Mouse (Mus musculus): ENCODE measurements around the gene Dars. TPM values are rescaled to one million over a fixed set of nuclear protein-coding genes. Genes with fewer than 3 reads are reported as not detected.

Gene Dars
- polyA plus RNA-seq, 1 experiment from 2014 or later: 109 TPM

- no peak overlapping the region for H3K9ac ChIP-seq (ENCODE audit: low read length)
- no peak overlapping the region for H3K4me2 ChIP-seq (ENCODE audit: low read length)
- no peak overlapping the region for H3K27ac ChIP-seq (ENCODE audit: low read depth)
- ATAC-seq (replicated peaks; ENCODE audit: low FRiP score, low TSS enrichment, low read depth): no peak
- 0 out of 2 replicates have a peak, but pooled peaks cover 3% of the 10 kb centered on the region for H3K4me1 ChIP-seq (replicated peaks; ENCODE audit: control insufficient read depth, insufficient read depth, low read length)
- no peaks in the 10 kb centered on the region for H3K27me3 ChIP-seq (replicated peaks; ENCODE audit: control insufficient read depth, insufficient read depth, low read length)
- whole genome bisulfite sequencing: 89% methylated on average over 5 of the region's 5 CpGs
- DNase-seq (ENCODE audit: low spot score): no peak
- no peak overlapping the region for H3K4me3 ChIP-seq (ENCODE audit: low read depth, low read length)
- no peaks in the 10 kb centered on the region for H3K9me3 ChIP-seq (ENCODE audit: control insufficient read depth, low read length)
- no peaks in the 10 kb centered on the region for H3K36me3 ChIP-seq (ENCODE audit: control insufficient read depth, insufficient read depth, low read length)
Observed at GRCm38 (mm10) chr1:128438526-128438925, 21.4 kb upstream of the Dars start.

- no peaks in the 10 kb centered on the region for H3K27me3 ChIP-seq (replicated peaks; ENCODE audit: control insufficient read depth, insufficient read depth, low read length)
- WGBS: 21% methylated on average over 1 of the region's 1 CpGs
- ATAC-seq (replicated peaks; ENCODE audit: low FRiP score, low TSS enrichment, low read depth): no peak
- H3K27ac ChIP-seq (ENCODE audit: low read depth): no peak overlapping the region
- no peak for DNase-seq (ENCODE audit: low spot score)
- H3K4me3 ChIP-seq (ENCODE audit: low read depth, low read length): no peak overlapping the region
- no peaks in the 10 kb centered on the region for H3K9me3 ChIP-seq (ENCODE audit: control insufficient read depth, low read length)
- H3K4me2 ChIP-seq (ENCODE audit: low read length): no peak overlapping the region
- no peak overlapping the region for H3K9ac ChIP-seq (ENCODE audit: low read length)
- H3K36me3 ChIP-seq (ENCODE audit: control insufficient read depth, insufficient read depth, low read length): no peaks in the 10 kb centered on the region
- H3K4me1 ChIP-seq (replicated peaks; ENCODE audit: control insufficient read depth, insufficient read depth, low read length): 0 out of 2 replicates have a peak, but pooled peaks cover 3% of the 10 kb centered on the region
Observed at GRCm38 (mm10) chr1:128437276-128437675, 20.1 kb upstream of the Dars start.

DNA sequence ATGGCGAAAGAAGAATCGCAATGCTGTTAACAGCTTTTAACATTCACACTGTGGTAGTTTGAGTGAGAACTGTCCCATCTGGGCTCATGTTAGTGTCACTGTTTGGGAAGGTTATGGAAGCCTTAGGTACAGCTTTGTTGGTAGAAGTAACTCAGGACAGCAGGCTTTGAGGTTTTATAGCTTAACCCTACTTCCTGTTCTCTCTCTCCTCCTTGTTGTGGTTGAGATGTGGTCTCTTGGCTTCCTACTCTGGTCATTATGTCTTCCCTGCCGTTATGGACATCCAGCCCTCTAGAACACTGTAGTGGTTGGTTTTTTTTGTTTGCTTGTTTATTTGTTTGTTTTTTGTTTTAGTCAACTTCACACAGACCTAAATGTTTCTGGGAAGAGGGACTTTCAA lies 18.8 kb upstream of the Dars start:
- DNase-seq (ENCODE audit: low spot score): no peak
- H3K9me3 ChIP-seq (ENCODE audit: control insufficient read depth, low read length): no peaks in the 10 kb centered on the region
- H3K4me2 ChIP-seq (ENCODE audit: low read length): no peak overlapping the region
- H3K27me3 ChIP-seq (replicated peaks; ENCODE audit: control insufficient read depth, insufficient read depth, low read length): no peaks in the 10 kb centered on the region
- no peak for ATAC-seq (replicated peaks; ENCODE audit: low FRiP score, low TSS enrichment, low read depth)
- no peak overlapping the region for H3K4me3 ChIP-seq (ENCODE audit: low read depth, low read length)
- WGBS: 88% methylated on average over 3 of the region's 3 CpGs
- H3K27ac ChIP-seq (ENCODE audit: low read depth): no peak overlapping the region
- H3K9ac ChIP-seq (ENCODE audit: low read length): no peak overlapping the region
- 0 out of 2 replicates have a peak, but pooled peaks cover 3% of the 10 kb centered on the region for H3K4me1 ChIP-seq (replicated peaks; ENCODE audit: control insufficient read depth, insufficient read depth, low read length)
- no peaks in the 10 kb centered on the region for H3K36me3 ChIP-seq (ENCODE audit: control insufficient read depth, insufficient read depth, low read length)

DNA sequence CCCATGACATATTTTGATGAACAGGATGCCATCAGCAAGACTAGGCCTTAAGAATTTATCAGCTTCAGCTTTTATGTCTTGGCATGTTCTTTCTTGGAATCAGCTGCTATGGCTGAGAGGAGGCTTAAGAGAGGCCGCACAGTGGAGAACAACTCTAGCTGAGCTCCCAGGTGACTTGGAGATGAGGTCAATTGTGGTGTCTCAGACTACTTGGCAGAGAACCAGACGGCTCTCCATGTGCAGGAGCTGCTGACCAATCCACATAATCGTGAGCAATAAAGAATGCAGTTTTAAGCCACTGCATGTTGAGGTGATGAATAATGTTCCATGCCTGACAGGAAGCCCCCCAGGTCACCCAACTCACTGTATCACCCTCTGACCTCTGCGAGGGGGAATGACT lies 18.4 kb upstream of the Dars start:
- no peak for DNase-seq (ENCODE audit: low spot score)
- H3K27me3 ChIP-seq (replicated peaks; ENCODE audit: control insufficient read depth, insufficient read depth, low read length): no peaks in the 10 kb centered on the region
- no peaks in the 10 kb centered on the region for H3K9me3 ChIP-seq (ENCODE audit: control insufficient read depth, low read length)
- WGBS: 64% methylated on average over 4 of the region's 4 CpGs
- H3K36me3 ChIP-seq (ENCODE audit: control insufficient read depth, insufficient read depth, low read length): no peaks in the 10 kb centered on the region
- ATAC-seq (replicated peaks; ENCODE audit: low FRiP score, low TSS enrichment, low read depth): no peak
- no peak overlapping the region for H3K4me3 ChIP-seq (ENCODE audit: low read depth, low read length)
- H3K4me2 ChIP-seq (ENCODE audit: low read length): no peak overlapping the region
- H3K4me1 ChIP-seq (replicated peaks; ENCODE audit: control insufficient read depth, insufficient read depth, low read length): 0 out of 2 replicates have a peak, but pooled peaks cover 3% of the 10 kb centered on the region
- H3K27ac ChIP-seq (ENCODE audit: low read depth): no peak overlapping the region
- no peak overlapping the region for H3K9ac ChIP-seq (ENCODE audit: low read length)

DNA sequence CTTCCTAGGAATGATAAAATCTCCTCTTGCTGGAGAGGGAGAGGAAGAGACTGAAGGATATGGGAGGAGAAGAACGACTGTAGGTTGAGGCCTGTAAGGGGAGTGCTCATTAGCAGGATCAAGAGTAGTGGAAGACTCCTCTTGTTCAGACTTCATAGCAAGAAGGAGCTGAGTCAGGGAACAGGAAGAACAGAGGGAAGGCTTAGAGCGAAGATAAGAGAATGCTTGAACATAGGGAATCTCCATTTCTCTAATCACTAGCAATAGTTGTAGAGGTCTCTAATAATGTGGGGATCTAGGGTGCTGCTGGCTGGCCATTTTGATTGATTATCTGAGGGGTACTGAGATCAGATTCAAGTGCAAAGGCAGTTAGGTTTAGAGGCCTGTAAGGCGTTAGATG lies 7.8 kb upstream of the Dars start:
- Histone ChIP-seq H3K4me2 (ENCODE audit: low read length) (no peak overlapping the region), H3K36me3 (ENCODE audit: control insufficient read depth, insufficient read depth, low read length) (no peaks in the 10 kb centered on the region), H3K9me3 (ENCODE audit: control insufficient read depth, low read length) (no peaks in the 10 kb centered on the region), H3K4me1 (replicated peaks; ENCODE audit: control insufficient read depth, insufficient read depth, low read length) (no peaks in the 10 kb centered on the region), H3K9ac (ENCODE audit: low read length) (no peak overlapping the region), H3K27ac (ENCODE audit: low read depth) (no peak overlapping the region), H3K27me3 (replicated peaks; ENCODE audit: control insufficient read depth, insufficient read depth, low read length) (no peaks in the 10 kb centered on the region), H3K4me3 (ENCODE audit: low read depth, low read length) (no peak overlapping the region)
- ATAC-seq (replicated peaks; ENCODE audit: low FRiP score, low TSS enrichment, low read depth) (no peak), DNase-seq (ENCODE audit: low spot score) (no peak)
- WGBS: 80% methylated on average over 3 of the region's 3 CpGs

- H3K4me1 ChIP-seq (replicated peaks; ENCODE audit: control insufficient read depth, insufficient read depth, low read length): no peaks in the 10 kb centered on the region
- H3K4me3 ChIP-seq (ENCODE audit: low read depth, low read length): peak overlapping the region; percentile 91
- peak overlapping the region; percentile 84 for H3K4me2 ChIP-seq (ENCODE audit: low read length)
- H3K9ac ChIP-seq (ENCODE audit: low read length): no peak overlapping the region
- ATAC-seq (replicated peaks; ENCODE audit: low FRiP score, low TSS enrichment, low read depth) (peak; percentile 5; the same call in 1 of the 2 replicates), DNase-seq (ENCODE audit: low spot score) (no peak)
- WGBS: 48% methylated on average over 5 of the region's 5 CpGs
- H3K9me3 ChIP-seq (ENCODE audit: control insufficient read depth, low read length): no peaks in the 10 kb centered on the region
- no peaks in the 10 kb centered on the region for H3K27me3 ChIP-seq (replicated peaks; ENCODE audit: control insufficient read depth, insufficient read depth, low read length)
- peak overlapping the region; percentile 93; the same call in 1 of the 2 replicates for H3K27ac ChIP-seq (ENCODE audit: low read depth)
- peaks cover 19% of the 10 kb centered on the region; the same call in 1 of the 2 replicates for H3K36me3 ChIP-seq (ENCODE audit: control insufficient read depth, insufficient read depth, low read length)
Observed at GRCm38 (mm10) chr1:128417533-128417888, 343 bp upstream of the Dars start.

DNA sequence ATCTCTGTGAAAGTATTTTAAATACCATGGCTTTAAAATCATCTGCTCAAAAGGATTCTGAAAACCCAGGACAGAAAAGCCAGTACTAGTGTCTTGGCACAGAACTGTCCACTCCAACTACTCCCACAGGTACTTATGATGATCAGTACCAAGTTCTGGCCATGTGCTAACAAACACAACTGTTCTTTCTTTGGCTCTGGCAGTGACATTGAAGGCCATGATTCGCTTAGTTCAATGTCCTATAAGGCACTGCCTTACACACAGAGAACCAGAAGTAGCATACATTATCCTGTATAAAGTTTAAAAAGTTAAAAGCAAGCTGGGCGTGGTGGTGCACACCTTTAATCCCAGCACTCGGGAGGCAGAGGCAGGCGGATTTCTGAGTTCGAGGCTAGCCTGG lies 6.0 kb downstream of the Dars start:
- H3K4me3 ChIP-seq (ENCODE audit: low read depth, low read length): no peak overlapping the region
- H3K4me1 ChIP-seq (replicated peaks; ENCODE audit: control insufficient read depth, insufficient read depth, low read length): no peaks in the 10 kb centered on the region
- no peak overlapping the region for H3K9ac ChIP-seq (ENCODE audit: low read length)
- no peaks in the 10 kb centered on the region for H3K27me3 ChIP-seq (replicated peaks; ENCODE audit: control insufficient read depth, insufficient read depth, low read length)
- ATAC-seq (replicated peaks; ENCODE audit: low FRiP score, low TSS enrichment, low read depth) (no peak), DNase-seq (ENCODE audit: low spot score) (no peak)
- H3K27ac ChIP-seq (ENCODE audit: low read depth): no peak overlapping the region
- H3K4me2 ChIP-seq (ENCODE audit: low read length): no peak overlapping the region
- no peaks in the 10 kb centered on the region for H3K9me3 ChIP-seq (ENCODE audit: control insufficient read depth, low read length)
- 98% methylated on average over 5 of the region's 5 CpGs for WGBS
- H3K36me3 ChIP-seq (ENCODE audit: control insufficient read depth, insufficient read depth, low read length): peaks cover 27% of the 10 kb centered on the region

DNA sequence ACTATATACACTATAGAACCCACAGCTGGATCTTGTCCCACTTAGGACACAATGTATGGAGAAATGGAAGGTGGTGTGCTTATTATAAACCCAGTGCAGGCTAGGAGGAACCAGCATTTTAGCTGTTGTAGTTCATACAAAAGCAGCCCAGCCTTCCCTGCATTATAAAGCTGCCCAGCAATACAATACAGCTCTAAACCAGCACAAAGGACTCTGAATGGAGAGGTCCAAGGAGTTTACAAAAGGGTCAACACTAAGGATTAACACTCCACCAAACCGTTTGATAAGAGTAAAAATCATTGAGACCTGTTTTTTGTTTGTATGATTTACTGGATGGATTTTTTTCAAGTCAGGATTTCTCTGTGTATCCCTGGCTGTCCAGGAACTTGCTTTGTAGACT lies 10.3 kb downstream of the Dars start:
- 50% methylated on average over 1 of the region's 1 CpGs for WGBS
- Histone ChIP-seq H3K27ac (ENCODE audit: low read depth) (no peak overlapping the region), H3K4me2 (ENCODE audit: low read length) (no peak overlapping the region), H3K36me3 (ENCODE audit: control insufficient read depth, insufficient read depth, low read length) (peaks cover 39% of the 10 kb centered on the region), H3K4me3 (ENCODE audit: low read depth, low read length) (no peak overlapping the region), H3K27me3 (replicated peaks; ENCODE audit: control insufficient read depth, insufficient read depth, low read length) (no peaks in the 10 kb centered on the region), H3K9me3 (ENCODE audit: control insufficient read depth, low read length) (no peaks in the 10 kb centered on the region), H3K9ac (ENCODE audit: low read length) (no peak overlapping the region), H3K4me1 (replicated peaks; ENCODE audit: control insufficient read depth, insufficient read depth, low read length) (no peaks in the 10 kb centered on the region)
- DNase-seq (ENCODE audit: low spot score) (no peak), ATAC-seq (replicated peaks; ENCODE audit: low FRiP score, low TSS enrichment, low read depth) (no peak)

- DNase-seq (ENCODE audit: low spot score) (no peak), ATAC-seq (replicated peaks; ENCODE audit: low FRiP score, low TSS enrichment, low read depth) (no peak)
- Histone ChIP-seq H3K9ac (ENCODE audit: low read length) (no peak overlapping the region), H3K36me3 (ENCODE audit: control insufficient read depth, insufficient read depth, low read length) (peaks cover 48% of the 10 kb centered on the region), H3K9me3 (ENCODE audit: control insufficient read depth, low read length) (no peaks in the 10 kb centered on the region), H3K4me2 (ENCODE audit: low read length) (no peak overlapping the region), H3K27me3 (replicated peaks; ENCODE audit: control insufficient read depth, insufficient read depth, low read length) (no peaks in the 10 kb centered on the region), H3K4me1 (replicated peaks; ENCODE audit: control insufficient read depth, insufficient read depth, low read length) (no peaks in the 10 kb centered on the region), H3K27ac (ENCODE audit: low read depth) (no peak overlapping the region), H3K4me3 (ENCODE audit: low read depth, low read length) (no peak overlapping the region)
- 74% methylated on average over 1 of the region's 1 CpGs for WGBS
Observed at GRCm38 (mm10) chr1:128405675-128406074, 11.5 kb downstream of the Dars start.

Data from intestine, embryonic 14.5 days (tissue).